Mouse (Mus musculus) cerebellum, adult 2 months (tissue): Measurements from ENCODE around the gene Rbm8a.

ENCODE experiments used
- CTCF ChIP-seq: fragments of 200-500 bp; IDR thresholded peaks from 2 replicates; pipeline ENCODE4 v1.5.1; 2011; ENCODE audit warnings: low read depth, mild to moderate bottlenecking, control low read depth, low read length, moderate library complexity, borderline replicate concordance; ENCODE audit not compliant: insufficient read depth
- POLR2A ChIP-seq: fragments of 200-500 bp; IDR thresholded peaks from 2 replicates; pipeline ENCODE4 v1.6.1; 2011; ENCODE audit warnings: low read length, control low read depth, borderline replicate concordance; ENCODE audit not compliant: insufficient read depth

GRCm38 (mm10) chr3:96639219-96639618 is 9.5 kb downstream of the Rbm8a start:
- no peak for TF ChIP-seq POLR2A
- peak; percentile 72 for TF ChIP-seq CTCF
